Mouse (Mus musculus): Measurements from ENCODE around the gene Fxyd3.

Gene Fxyd3

DNA sequence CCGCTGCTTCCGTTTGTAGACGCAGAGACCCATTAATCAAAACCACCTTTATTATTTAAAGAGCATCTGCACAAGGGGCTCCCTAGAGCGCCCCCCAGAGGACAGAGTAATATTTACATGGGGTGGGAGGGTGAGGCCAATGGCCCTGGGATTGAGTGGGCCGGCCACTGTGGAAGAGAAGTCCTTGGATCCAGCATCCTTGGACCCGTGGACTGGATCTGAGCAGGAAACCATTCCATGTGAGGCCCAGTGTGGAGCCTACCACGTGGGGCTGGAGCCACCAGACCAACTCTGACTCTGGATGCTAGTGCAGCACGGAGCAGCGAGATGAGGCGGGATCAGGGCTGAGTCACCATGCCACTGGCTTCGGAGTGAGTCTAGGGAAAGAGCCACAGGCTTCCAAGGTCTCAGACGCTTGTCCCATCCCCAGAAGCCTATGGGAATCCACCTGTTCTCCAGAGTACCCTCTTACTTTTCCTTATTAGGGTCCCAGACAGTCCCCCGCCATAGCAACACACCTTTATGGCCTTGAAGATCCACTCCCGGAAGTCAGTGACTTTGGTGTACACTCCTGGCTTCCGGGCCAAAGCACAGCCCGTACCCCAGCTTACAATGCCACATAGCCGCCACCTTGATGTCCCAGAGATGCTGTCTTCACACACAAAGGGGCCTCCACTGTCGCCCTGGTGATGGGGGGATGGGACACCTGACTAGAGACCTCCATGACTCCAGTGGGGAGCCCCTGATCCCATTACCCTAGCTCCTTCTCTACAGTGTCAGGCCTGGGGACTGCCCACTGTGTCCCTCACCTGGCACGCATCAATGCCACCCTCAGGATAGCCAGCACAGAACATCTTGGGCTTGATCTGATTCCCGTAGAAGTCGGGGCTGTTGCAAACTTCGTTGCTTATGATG, 22.4 kb upstream of the Fxyd3 start:
- in situ Hi-C loops (cut with MboI, MseI), result loop anchor here in 1 of 2 experiments (5.0 kb wide), 1 partner anchor 37 kb away; no protein-coding TSS in a partner anchor

DNA sequence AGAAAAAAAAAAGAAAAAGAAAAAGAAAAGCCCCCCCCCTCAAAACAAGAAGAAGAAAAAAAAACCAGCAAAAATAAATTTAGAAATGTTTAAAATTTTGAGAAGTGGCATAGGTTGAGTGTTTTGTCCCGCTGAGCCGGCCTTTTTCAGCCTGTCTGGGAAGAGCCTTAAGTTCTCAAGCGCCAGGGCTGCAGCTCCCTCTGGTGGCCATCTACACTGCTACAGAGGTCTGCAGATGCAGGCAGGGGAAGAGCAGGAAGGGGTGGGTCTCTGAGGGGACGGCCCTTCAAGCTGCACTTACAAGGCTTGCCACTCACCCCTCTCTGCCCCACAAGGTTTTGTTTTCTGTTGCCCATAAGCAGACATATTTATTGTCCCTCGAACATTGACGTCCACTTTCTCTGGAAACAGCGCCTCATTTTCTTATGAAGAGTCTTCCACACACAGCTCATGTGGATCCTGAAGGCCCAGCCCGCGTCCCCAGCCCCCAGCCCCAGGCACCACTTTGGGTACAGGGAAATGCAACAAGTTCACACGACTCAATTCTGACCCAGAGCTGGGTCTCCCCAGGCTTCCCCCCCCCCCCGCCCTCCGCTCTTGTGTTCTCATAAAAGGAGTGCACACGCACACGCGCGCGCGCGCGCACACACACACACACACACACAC, 21.2 kb upstream of the Fxyd3 start:
- in situ Hi-C loops (cut with MboI, MseI), result loop anchor here in 1 of 2 experiments (5.0 kb wide), 1 partner anchor 35 kb away; no protein-coding TSS in a partner anchor

DNA sequence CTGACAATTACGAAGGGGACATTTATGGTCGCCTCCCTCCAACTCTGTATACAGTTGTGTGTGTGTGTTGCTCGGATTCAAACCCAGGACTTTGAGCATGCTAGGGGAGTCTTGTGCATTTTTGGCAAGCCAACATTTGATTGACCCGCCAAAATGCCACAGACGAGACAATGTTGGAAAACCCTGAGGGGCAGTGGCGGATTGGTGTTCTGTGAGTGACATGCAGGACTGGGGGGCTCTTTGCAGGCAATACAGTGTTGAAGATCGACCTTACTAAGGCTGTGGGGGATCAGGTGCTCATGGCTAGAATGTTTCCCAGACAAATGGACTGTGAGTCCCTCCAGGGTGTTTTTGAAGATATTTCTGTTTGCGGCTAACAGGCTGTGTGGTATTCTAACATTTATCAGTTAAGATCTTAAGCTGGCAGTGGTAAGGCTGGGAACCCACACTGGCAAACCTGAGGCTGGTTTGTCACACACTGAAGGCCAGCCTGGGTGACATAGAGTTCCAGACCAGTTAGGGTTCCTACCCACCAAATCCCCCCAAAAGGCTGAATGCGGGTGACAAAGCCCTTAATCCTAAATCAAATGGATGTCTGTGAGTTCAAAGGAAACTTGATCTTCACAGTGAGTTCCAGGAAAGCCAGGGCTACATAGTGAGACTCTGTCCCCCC, 20.5 kb upstream of the Fxyd3 start:
- in situ Hi-C loops (cut with MboI, MseI), result loop anchor here in 1 of 2 experiments (5.0 kb wide), 1 partner anchor 35 kb away; no protein-coding TSS in a partner anchor

DNA sequence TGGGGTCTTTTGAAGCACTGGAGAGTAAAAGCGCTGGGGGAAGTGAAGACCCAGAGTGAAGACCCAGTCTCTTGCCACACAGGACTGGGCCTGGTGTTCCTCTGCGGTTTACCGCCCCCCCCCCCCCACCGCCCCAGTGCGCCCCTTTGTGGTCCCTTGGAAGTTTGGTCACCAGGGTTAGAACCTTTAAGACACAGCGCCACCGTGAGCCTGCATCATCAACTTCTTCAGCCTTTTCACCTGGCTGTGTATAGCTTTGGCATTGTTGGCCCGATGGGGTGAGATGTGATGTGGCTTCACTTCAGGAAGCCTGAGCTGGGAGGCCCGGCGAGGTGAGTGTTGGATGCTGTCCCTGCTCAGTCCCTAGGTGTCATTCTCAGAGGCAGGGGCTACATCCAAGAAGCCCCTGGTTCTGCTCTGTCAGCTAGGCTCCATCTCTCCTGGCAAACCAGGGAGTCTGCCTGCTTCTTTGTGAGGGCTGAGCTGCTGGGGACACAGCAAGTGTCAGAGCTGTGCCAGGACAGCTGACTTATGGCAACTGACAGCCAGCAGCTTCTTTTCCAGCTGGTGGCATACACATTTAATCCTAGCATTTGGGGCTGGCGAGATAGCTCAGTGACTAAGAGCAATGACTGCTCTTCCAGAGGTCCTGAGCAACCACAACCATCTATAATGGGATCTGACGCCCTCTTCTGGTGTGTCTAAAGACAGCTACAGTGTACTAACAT, 18.4 kb upstream of the Fxyd3 start:
- in situ Hi-C loops (cut with MboI, MseI), result loop anchor here in 1 of 2 experiments (5.0 kb wide), 1 partner anchor 33 kb away; no protein-coding TSS in a partner anchor

DNA sequence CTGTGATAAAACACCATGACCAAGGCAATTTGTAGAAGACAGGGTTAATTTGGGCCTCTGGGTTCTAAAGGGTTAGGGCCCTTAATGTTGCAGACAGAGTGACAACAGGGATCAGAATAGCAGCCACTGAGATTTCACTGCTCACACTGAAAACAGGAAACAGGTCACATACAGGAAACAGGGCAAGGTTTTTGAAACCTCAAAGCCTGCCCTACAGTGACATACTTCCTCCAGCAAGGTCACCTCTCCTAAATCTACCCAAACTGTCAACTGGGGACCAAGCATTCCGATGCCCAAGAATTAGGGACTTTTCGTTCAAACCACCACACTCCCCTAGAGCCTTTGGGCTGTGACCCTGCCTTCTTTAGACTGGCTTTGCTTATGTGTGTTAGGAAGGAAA, 13.2 kb upstream of the Fxyd3 start:
- in situ Hi-C loops (cut with MboI, MseI), result no loop called here

DNA sequence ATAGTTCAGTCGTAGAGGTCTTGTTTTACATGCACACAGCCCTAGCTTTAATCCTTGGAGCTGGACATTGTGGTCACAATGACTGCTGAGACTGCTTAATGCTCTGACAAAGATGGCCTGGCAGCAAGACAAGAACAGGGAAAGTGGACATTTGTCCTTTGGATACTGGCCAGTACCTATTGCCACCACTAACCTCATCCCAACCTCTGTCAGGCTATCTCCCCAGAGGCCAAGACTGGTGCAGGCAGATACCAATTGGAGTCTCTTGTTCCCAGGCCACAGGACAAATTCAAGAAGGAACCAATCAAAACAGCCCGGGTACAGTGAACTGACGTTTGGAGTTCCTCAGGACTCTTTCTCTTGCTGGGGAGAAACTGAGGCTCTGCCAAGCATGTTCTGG, 11.7 kb upstream of the Fxyd3 start:
- in situ Hi-C loops (cut with MboI, MseI), result no loop called here

DNA sequence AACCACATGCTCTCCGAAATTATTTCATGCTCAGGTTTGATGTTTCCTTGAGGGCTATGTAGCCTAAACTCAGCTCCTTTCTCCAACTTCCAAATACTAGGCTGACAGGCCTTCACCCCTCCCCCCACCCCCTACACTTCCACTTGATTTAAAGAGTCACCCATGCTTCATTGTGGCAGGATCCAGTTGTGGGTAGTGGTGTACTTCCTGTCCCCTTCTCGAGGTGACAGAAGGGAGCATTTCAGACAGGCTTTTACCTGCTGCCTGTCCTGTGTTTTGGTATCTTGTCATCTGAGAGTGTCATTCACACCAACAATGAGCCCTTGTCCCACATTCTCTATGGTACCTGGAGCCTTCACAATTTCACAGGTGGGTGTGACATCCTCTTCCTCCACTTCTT, 10.8 kb upstream of the Fxyd3 start:
- in situ Hi-C loops (cut with MboI, MseI), result no loop called here

DNA sequence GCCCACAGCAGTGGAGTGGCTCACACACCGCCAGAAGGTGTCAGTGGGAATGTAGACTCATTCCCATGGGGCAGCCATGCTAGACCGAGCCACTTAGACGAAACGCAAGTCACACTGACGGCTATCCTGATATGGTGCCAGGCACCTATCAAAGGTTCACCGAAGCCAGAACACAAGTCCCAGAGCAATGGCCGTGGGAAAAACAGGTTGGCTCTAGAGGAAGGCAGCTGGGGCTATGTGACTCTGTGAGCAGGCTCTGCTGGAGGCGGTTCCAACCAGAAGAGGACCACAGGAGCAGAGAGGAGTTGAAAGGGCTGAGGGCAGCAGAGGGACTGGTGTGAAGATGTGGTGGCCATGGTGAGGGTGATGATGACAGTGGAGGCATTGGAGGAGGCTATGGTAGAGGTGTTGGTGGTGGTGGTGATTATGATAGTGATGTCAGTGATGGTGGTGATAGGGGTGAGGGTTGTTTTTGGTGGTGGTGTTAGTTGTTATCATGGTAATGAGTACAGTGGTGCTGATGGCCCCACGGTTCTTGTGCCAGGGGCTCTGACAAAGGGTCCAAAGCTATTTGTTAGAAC, 9.8 kb upstream of the Fxyd3 start:
- in situ Hi-C loops (cut with MboI, MseI), result no loop called here

DNA sequence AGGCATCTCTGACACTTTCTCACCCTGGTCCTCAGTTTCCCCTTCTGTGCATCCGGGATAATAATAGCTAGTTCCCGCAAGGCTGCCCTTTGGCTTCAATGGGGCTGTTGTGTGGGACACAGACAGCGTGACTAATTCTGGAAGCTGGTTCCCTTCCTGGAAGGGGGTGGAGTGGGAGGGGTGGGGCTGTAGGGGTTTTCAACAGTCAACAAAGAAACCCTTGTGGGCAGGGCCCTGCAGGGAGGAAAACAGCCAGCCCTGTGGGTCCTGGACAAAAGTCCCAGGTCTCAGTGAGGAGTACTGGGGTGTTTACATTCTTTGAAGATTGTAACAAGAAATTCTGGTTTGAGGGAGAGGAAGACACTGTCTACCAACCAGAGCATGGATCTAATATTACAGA, 8.7 kb upstream of the Fxyd3 start:
- in situ Hi-C loops (cut with MboI, MseI), result no loop called here

DNA sequence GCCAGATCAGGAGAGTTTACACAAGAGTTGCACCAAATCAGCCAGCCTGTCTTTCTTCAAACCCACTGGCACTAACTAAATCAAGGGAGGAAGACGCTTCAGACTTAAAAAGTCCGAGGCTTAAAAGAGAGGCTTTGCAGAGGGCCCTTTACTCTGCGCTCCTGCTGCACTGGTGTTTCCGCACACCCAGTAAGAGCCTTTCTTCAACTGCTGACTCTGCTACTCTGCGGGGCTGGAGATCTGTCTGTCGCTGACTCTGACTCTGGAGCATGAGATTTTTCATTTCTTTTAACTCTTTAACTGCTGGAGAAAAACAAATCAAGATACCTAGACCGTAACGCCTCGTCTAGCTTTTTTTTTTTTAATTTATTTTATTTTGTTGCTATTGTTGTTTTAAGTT, 7.6 kb upstream of the Fxyd3 start:
- in situ Hi-C loops (cut with MboI, MseI), result no loop called here

DNA sequence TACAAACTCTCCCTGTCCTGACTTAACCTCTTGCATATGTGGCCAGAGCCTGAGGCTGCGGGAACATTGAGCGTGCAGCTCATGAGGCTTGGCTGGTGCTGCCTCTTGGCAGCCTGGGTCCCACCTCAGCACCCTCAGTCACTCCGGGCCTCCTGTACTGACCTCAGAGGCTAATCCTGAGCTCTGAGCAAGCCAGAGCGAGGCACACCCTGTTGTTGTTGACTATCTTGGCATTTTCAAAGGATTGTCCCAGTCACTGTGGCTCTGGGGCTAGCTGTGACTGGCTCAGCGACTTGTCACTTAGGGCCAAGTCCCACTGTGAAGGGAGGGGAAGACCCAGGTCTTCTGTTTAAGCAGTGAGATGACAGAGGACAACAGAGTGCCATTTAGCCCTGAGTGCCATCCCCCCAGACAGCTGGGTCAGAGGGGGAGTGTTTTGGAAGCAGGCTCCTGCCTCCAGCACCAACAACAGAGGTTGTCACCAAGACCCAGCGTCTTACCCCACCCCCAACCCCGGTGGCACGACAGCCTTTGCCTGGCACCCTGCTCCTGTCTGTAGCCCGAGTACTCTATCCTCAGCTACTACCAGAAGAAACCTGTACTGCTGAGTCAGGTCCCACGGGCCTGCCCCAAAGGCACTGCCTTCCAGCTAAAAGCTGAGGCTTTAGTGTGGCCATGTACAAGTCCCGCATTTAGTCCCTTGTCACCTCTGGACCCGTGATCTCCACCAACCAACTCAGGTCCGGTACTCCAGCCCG, 6.5 kb upstream of the Fxyd3 start:
- in situ Hi-C loops (cut with MboI, MseI), result no loop called here

DNA sequence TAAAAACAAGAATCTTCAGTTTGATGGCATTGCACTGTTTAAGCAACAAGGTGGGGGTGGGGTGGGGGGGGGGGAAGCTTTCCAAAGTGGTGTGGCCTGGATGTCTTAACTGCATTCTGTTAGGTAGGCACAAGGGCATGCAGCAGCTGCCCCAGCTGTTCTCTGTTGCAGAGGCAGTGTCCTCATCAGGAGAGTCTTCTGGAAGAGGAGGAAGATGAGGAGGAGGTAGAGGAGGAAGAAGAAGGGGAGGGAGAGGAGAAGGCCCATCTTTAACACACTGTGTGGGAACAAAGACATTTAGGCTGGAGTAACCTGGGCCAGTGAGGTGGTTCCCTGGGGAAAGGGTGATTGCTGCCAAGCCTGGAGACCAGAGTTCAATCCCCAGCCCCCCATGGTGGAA, 5.6 kb upstream of the Fxyd3 start:
- in situ Hi-C loops (cut with MboI, MseI), result no loop called here

DNA sequence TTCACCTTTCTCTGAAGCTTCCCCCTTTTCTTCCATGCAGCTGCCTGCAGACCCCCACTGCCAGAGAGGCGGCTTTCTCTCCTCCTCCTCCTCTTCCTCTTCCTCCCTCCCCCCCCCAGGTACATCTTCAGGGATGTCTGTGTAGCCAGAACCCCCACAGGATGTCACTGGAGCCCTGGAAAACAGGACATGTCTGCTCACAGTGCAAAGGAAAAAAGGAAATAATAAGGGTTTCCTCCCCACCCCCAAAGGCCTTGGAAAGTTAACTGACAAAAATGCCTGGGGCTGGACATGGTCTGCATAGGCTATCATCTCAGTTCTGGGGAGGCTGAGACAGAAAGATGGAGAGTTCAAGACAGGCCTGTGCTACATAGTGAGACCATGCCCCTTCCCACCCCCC, 4.6 kb upstream of the Fxyd3 start:
- in situ Hi-C loops (cut with MboI, MseI), result no loop called here

DNA sequence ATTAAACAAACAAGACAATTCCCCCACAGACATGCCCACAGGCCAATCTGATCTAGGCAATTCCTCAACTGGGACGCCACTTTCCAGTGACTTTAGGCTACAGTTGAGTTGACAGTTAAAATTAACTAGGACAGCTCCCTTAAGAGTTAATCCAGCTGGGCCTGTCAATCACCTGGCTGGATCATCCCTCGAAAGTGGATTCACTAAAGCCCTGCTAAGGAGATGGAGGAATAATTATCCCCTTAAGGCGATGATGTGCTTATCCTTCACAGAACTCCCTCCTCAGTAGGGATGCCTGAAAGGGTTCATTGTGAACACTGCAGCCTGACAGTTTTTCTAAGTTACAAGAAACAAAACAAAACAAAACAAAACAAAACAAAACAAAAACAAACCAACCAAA, 4.1 kb upstream of the Fxyd3 start:
- in situ Hi-C loops (cut with MboI, MseI), result no loop called here

DNA sequence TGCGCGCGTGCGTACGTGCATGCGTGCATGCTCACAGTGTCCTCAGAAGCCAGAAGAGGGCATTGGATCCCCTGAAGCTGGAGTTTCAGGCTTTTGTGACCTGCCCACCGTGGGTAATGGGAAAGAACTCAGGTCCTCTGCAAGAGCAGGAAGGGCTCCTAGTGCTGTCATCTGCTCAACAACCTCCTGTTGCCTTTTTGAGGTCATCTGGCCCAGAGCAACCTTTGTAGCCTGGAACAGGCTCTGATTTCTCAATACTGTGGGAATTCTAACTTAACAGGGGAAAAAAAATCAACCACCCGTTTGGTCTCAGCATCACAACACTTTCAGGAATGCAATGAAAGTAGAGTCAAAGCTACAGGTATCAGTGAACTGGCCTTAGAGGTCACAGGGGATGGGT, 3.2 kb upstream of the Fxyd3 start:
- in situ Hi-C loops (cut with MboI, MseI), result no loop called here

DNA sequence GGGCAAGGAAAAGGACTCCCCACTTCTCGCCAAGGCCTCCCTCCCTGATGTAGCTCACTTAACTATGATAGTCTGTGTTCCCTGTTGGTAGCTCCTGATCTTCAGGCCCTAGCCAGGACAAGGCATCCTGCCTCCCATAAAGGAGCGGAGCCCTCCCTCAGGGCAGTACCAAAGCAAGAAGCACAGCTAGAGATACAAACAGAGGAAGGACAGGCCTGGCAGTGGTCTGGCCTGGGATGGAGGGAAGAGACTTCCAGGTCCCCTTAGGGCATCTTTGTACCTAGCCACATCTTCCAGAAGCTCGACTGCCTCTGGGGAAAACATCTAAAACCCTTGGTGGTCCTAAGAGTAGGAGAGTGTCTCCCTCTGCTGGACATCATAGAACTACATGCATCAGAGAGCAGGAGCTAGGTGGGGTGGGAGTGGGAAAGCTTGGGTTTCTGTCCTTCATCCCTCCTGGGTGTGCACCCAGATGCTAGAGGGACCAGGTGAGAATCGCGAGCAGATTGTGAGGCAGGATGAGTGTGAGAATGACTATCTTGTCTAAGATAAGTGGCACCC, 1.5 kb upstream of the Fxyd3 start:
- in situ Hi-C loops (cut with MboI, MseI), result no loop called here

DNA sequence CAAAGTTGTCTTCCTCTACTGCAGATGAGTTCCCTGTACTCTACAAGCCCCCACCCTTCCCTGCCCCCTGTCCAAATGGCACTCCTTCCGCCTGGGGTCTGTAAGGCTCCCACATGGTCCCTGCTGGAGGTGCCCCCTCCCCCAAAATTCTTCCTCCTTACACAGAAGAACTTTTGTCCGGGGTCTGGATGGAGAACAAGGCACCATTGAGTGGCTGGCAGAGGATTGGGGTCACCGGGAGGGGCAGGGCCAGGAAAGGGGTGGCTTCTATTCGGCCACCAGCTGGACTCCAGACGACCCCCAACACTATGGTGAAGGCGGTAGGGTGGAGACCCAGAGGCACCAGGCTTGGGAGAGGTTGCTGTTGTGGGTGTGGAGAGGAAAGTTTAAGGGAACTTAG, 966 bp upstream of the Fxyd3 start:
- in situ Hi-C loops (cut with MboI, MseI), result no loop called here

DNA sequence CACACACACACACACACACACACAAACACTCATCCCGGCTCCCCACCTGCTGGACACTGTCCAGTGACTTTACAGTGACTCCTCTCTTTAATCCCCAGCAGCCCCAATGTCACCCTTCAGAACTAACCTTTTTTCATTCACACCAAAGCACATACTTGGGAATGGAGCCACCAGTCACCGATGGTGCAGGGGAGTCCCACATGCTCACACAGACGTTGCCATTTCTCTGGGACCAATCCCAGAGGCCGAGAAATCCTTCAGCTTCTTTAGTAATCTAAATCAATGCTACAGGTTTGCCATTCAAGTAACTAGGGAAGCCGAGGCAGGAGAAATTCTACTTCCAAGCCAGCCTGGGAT, 1.8 kb downstream of the Fxyd3 start:
- in situ Hi-C loops (cut with MboI, MseI), result no loop called here

DNA sequence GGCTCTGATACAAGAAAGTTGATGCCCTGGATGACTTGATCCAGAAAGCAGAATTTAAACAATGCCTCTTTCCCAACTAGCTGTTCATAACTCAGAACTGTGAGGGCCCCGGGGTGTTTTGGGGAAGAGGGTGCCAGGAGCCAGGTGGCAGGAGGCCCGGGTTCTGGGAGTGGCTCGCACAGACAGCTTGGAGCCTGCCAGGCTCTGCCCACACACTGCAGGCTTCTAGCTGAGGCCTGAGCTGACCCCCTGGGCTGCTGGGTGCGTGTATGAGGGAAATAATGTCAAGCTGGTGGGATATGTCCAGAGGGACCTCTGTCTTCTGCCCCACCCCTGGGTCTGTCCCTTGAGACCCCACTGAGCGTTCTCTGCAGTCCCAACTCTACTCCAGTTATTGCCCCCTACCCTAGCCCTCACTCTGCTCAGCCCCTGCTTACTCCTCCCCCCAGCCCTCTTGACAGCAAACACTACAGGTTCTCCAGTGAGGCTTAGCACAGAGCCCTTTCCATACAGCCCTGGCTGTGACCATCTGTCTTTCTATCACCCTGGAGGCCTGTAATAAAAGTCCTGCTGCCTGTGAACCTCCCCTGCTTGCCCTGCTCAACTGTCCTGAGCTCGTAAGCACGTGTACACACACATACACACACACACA, 2.3 kb downstream of the Fxyd3 start:
- in situ Hi-C loops (cut with MboI, MseI), result no loop called here

DNA sequence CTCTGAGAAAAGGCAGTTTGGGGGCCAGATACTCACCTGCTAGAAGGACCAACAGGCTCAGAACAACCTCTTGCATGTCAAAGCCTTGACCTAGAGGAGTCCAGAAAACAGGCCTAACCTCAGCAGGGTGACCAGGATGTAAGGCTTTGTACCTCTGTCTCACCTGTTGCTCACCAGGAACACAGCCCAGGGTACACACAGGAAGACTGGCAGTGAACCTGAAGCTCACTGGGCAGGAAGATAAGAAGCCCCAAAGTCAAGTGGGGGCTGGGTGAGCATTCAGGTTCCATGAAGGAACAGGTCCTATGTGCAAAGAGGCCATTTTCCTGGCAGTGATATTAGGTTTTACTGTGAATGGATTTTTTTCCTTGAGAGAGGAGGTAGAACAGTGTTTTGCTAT, 3.0 kb downstream of the Fxyd3 start:
- in situ Hi-C loops (cut with MboI, MseI), result no loop called here

Data from T-helper 17 cell (primary cell).